Mouse (Mus musculus): ENCODE results near the gene Spi1.

- no peak for TF ChIP-seq CTCF (IDR thresholded peaks at IDR 0.05; ENCODE audit: low read depth, low read length)
- TF ChIP-seq POLR2A (IDR thresholded peaks at IDR 0.05; ENCODE audit: extremely low read depth, insufficient read depth, low read length) = no peak
These were observed 28.2 kb downstream of the Spi1 start for GRCm38 (mm10) chr2:91110429-91110828.

Data from liver, adult 2 months (tissue).